Mouse (Mus musculus): ENCODE results near the gene Fam122a.

DNA sequence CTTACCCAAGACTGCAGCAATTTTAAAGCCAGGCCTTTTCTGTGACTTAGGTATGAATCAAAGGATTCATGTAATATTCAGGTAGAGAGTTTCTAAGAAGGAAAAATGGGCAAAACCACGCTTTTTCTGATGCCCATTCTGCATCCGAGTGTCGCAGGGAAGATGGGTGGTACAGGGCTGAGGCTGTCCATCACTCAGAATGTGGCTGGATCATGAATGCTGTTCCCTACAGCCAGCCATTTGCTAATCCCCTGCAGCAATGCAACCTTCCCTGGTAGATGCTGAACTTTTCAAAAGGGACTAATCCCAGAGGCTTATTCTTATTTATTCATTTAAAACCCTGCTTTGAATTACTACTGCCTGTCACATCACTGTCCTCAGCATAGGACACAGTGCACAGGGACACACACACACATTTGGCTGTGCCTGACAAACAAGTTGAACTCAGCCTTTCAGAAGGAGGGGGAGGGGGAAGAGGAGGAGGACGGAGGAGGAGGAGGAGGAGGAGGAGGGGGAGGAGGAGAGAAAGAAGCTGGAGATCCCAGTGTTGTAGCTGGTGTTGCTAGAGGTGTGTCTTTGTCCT is 7.5 kb upstream of the Fam122a start:
- TF ChIP-seq POLR2A (IDR thresholded peaks at IDR 0.05; ENCODE audit: borderline replicate concordance, extremely low read depth, low read depth, low read length), result no peak
- TF ChIP-seq CTCF (IDR thresholded peaks at IDR 0.05; ENCODE audit: insufficient read depth, low read length), result no peak

Data from lung, adult 2 months (tissue).